Mouse (Mus musculus) liver, embryonic 13.5 days (tissue): ENCODE results near the gene Snx25. TPM values are rescaled to one million over a fixed set of nuclear protein-coding genes. Genes with fewer than 3 reads are reported as not detected.

Experiments
- ATAC-seq: fragments of 200-750 bp; cut with Nextera tagmentation; 2 replicates; pipeline ENCODE4 v1.8.0; 2017; ENCODE audit warnings: low read depth, mild to moderate bottlenecking, moderate number of reproducible peaks, moderate library complexity
- DNase-seq: peaks from one replicate; pipeline ENCODE4 v3.0.0; 2022
- H3K27ac ChIP-seq: fragments of 300-500 bp; sonication (generic); 2 replicates; pipeline ENCODE4 v1.5.1; 2015; ENCODE audit warnings: moderate library complexity, mild to moderate bottlenecking, inconsistent platforms
- H3K27me3 ChIP-seq: fragments of 300-500 bp; sonication (generic); 2 replicates; pipeline ENCODE4 v1.6.1; 2015; ENCODE audit warnings: mild to moderate bottlenecking, inconsistent platforms
- H3K36me3 ChIP-seq: fragments of 300-500 bp; sonication (generic); 2 replicates; pipeline ENCODE4 v1.6.1; 2015; ENCODE audit warnings: mild to moderate bottlenecking, inconsistent platforms
- H3K4me1 ChIP-seq: fragments of 300-500 bp; sonication (generic); replicated peaks from 2 replicates; pipeline ENCODE4 v1.6.1; 2015; ENCODE audit warnings: inconsistent platforms
- H3K4me2 ChIP-seq: fragments of 300-500 bp; sonication (generic); 2 replicates; pipeline ENCODE4 v1.6.1; 2015; ENCODE audit warnings: inconsistent platforms, mild to moderate bottlenecking, moderate library complexity
- H3K4me3 ChIP-seq: fragments of 300-500 bp; sonication (generic); replicated peaks from 2 replicates; pipeline ENCODE4 v1.5.1; 2015; ENCODE audit warnings: mild to moderate bottlenecking, inconsistent platforms
- H3K9ac ChIP-seq: fragments of 300-500 bp; sonication (generic); 2 replicates; pipeline ENCODE4 v1.6.1; 2015; ENCODE audit warnings: mild to moderate bottlenecking, inconsistent platforms
- H3K9me3 ChIP-seq: fragments of 300-500 bp; sonication (generic); replicated peaks from 2 replicates; pipeline ENCODE4 v1.6.1; 2016; ENCODE audit warnings: inconsistent platforms
- WGBS: fragments of 180-500 bp; shearing (Covaris S2); methylation state at CpG from one replicate; pipeline ENCODE4 v1.1.7; 2015; ENCODE audit not compliant: insufficient replicate concordance; 5-methylcytosine and 5-hydroxymethylcytosine counted together
- polyA plus RNA-seq: library from polyadenylated mRNA; unstranded; fragments of >200 nt; fragmentation: Nextera tagmentation; extraction: Ambion mirVana; gene quantifications from 2 replicates; pipeline ENCODE4 v1.2.1, GENCODE M21; 2015

The Snx25 gene
- polyA plus RNA-seq, 1 experiment from 2014 or later: 3.7 TPM

- Histone ChIP-seq H3K27me3 (no peaks in the 10 kb centered on the region; the same call in 1 of the 2 replicates), H3K9me3 (no peaks in the 10 kb centered on the region), H3K36me3 (no peaks in the 10 kb centered on the region), H3K4me2 (peak overlapping the region; percentile 38), H3K9ac (no peak overlapping the region), H3K4me3 (no peak overlapping the region), H3K4me1 (peaks cover 9% of the 10 kb centered on the region; the same call in 1 of the 2 replicates), H3K27ac (no peak overlapping the region)
- 33% methylated on average over 2 of the region's 2 CpGs for WGBS
- DNase-seq: no peak
- no peak for ATAC-seq
Measured at GRCm38 (mm10) chr8:46010306-46010705, 141.7 kb downstream of the Snx25 start.

GRCm38 (mm10) chr8:46007050-46007672 is 144.8 kb downstream of the Snx25 start:
- no peak overlapping the region for H3K27ac ChIP-seq
- H3K9me3 ChIP-seq: no peaks in the 10 kb centered on the region
- WGBS: 57% methylated on average over 3 of the region's 3 CpGs
- DNase-seq (no peak), ATAC-seq (no peak)
- no peaks in the 10 kb centered on the region for H3K36me3 ChIP-seq
- H3K4me3 ChIP-seq: no peak overlapping the region
- H3K9ac ChIP-seq: no peak overlapping the region
- H3K4me2 ChIP-seq: no peak overlapping the region
- peaks cover 9% of the 10 kb centered on the region; the same call in 1 of the 2 replicates for H3K4me1 ChIP-seq
- no peaks in the 10 kb centered on the region; the same call in 1 of the 2 replicates for H3K27me3 ChIP-seq

GRCm38 (mm10) chr8:46005596-46005995 is 146.4 kb downstream of the Snx25 start, which contains the start of gene Ankrd37:
Gene Ankrd37 (minus strand): TSS chr8:46005707.
- Histone ChIP-seq H3K27ac (no peak within 1 kb of the TSS), H3K4me3 (no peak within 1 kb of the TSS), H3K36me3 (no peaks in the 10 kb centered on the region), H3K9ac (no peak within 1 kb of the TSS), H3K9me3 (no peaks in the 10 kb centered on the region), H3K4me2 (no peak within 1 kb of the TSS), H3K4me1 (peaks cover 3% of the 10 kb centered on the region), H3K27me3 (no peaks in the 10 kb centered on the region; the same call in 1 of the 2 replicates)
- no peak for DNase-seq
- ATAC-seq: no peak
- 38% methylated on average over 4 of the region's 4 CpGs for WGBS

GRCm38 (mm10) chr8:45999784-46000705 is 151.9 kb downstream of the Snx25 start:
- Histone ChIP-seq H3K9ac (peak overlapping the region; percentile 83), H3K36me3 (peaks cover 21% of the 10 kb centered on the region), H3K27ac (peak overlapping the region; percentile 87), H3K27me3 (no peaks in the 10 kb centered on the region), H3K9me3 (no peaks in the 10 kb centered on the region), H3K4me1 (peaks cover 13% of the 10 kb centered on the region), H3K4me3 (peak overlapping the region; percentile 73), H3K4me2 (peak overlapping the region; percentile 81)
- DNase-seq: peak; percentile 100
- WGBS: 5% methylated on average over 55 of the region's 55 CpGs
- peak; percentile 99 for ATAC-seq

GRCm38 (mm10) chr8:45999138-45999783 is 152.7 kb downstream of the Snx25 start, which contains the start of gene Lrp2bp:
Gene Lrp2bp (plus strand): TSS chr8:45999303.
- ATAC-seq (no peak), DNase-seq (peak; percentile 12)
- Histone ChIP-seq H3K4me1 (peaks cover 13% of the 10 kb centered on the region), H3K9ac (peak within 1 kb of the TSS; percentile 83), H3K27me3 (no peaks in the 10 kb centered on the region), H3K9me3 (no peaks in the 10 kb centered on the region), H3K36me3 (peaks cover 21% of the 10 kb centered on the region), H3K27ac (peak within 1 kb of the TSS; percentile 87), H3K4me2 (peak within 1 kb of the TSS; percentile 81), H3K4me3 (peak within 1 kb of the TSS; percentile 73)
- 5% methylated on average over 22 of the region's 22 CpGs for WGBS

- H3K36me3 ChIP-seq: peaks cover 30% of the 10 kb centered on the region
- 76% methylated on average over 2 of the region's 2 CpGs for WGBS
- no peak for DNase-seq
- H3K4me3 ChIP-seq: no peak overlapping the region
- H3K27me3 ChIP-seq: no peaks in the 10 kb centered on the region
- ATAC-seq: no peak
- no peak overlapping the region for H3K27ac ChIP-seq
- no peak overlapping the region for H3K9ac ChIP-seq
- H3K4me1 ChIP-seq: peaks cover 13% of the 10 kb centered on the region
- no peaks in the 10 kb centered on the region for H3K9me3 ChIP-seq
- H3K4me2 ChIP-seq: no peak overlapping the region
Measured at GRCm38 (mm10) chr8:45998228-45998627, 153.7 kb downstream of the Snx25 start.

GRCm38 (mm10) chr8:45995576-45995975 is 156.4 kb downstream of the Snx25 start:
- DNase-seq (no peak), ATAC-seq (no peak)
- Histone ChIP-seq H3K27ac (no peak overlapping the region), H3K36me3 (peaks cover 38% of the 10 kb centered on the region), H3K27me3 (no peaks in the 10 kb centered on the region), H3K4me3 (no peak overlapping the region), H3K9ac (no peak overlapping the region), H3K4me1 (peaks cover 11% of the 10 kb centered on the region), H3K4me2 (no peak overlapping the region), H3K9me3 (no peaks in the 10 kb centered on the region)
- WGBS: 83% methylated on average over 3 of the region's 3 CpGs

- DNase-seq (no peak), ATAC-seq (no peak)
- H3K27me3 ChIP-seq: no peaks in the 10 kb centered on the region
- H3K9me3 ChIP-seq: no peaks in the 10 kb centered on the region
- H3K4me1 ChIP-seq: peaks cover 2% of the 10 kb centered on the region
- H3K27ac ChIP-seq: no peak overlapping the region
- WGBS: 79% methylated on average over 2 of the region's 2 CpGs
- H3K9ac ChIP-seq: no peak overlapping the region
- H3K4me3 ChIP-seq: no peak overlapping the region
- peaks cover 43% of the 10 kb centered on the region for H3K36me3 ChIP-seq
- no peak overlapping the region for H3K4me2 ChIP-seq
Measured at GRCm38 (mm10) chr8:45994111-45994510, 157.8 kb downstream of the Snx25 start.

GRCm38 (mm10) chr8:45990631-45991310 is 161.2 kb downstream of the Snx25 start:
- Histone ChIP-seq H3K4me2 (no peak overlapping the region), H3K27me3 (no peaks in the 10 kb centered on the region), H3K9me3 (no peaks in the 10 kb centered on the region), H3K36me3 (peaks cover 41% of the 10 kb centered on the region), H3K4me3 (no peak overlapping the region), H3K9ac (no peak overlapping the region), H3K4me1 (peaks cover 8% of the 10 kb centered on the region), H3K27ac (no peak overlapping the region)
- no peak for ATAC-seq
- DNase-seq: no peak
- WGBS: 65% methylated on average over 4 of the region's 4 CpGs

GRCm38 (mm10) chr8:45988189-45988588 is 163.8 kb downstream of the Snx25 start:
- 14% methylated on average over 2 of the region's 2 CpGs for WGBS
- H3K4me2 ChIP-seq: no peak overlapping the region
- H3K36me3 ChIP-seq: peaks cover 40% of the 10 kb centered on the region
- H3K4me1 ChIP-seq: peaks cover 8% of the 10 kb centered on the region
- H3K27me3 ChIP-seq: no peaks in the 10 kb centered on the region
- DNase-seq (no peak), ATAC-seq (peak; percentile 70)
- no peak overlapping the region for H3K27ac ChIP-seq
- H3K9me3 ChIP-seq: no peaks in the 10 kb centered on the region
- no peak overlapping the region for H3K9ac ChIP-seq
- H3K4me3 ChIP-seq: no peak overlapping the region
